Mouse (Mus musculus) E14TG2a.4 (cell line): ENCODE measurements around the gene Pdgfb.

Experiments used
- CTCF ChIP-seq: conservative IDR thresholded peaks from 2 replicates; pipeline ENCODE4 v1.5.1; 2014; ENCODE audit warnings: low read length
- NANOG ChIP-seq: IDR thresholded peaks from 2 replicates; pipeline ENCODE4 v1.6.1; 2014; ENCODE audit warnings: borderline replicate concordance, low read length, mixed read lengths

GRCm38 (mm10) chr15:80054034-80054710 lies 39.4 kb upstream of the Pdgfb start:
- TF ChIP-seq CTCF, result no peak
- no peak for TF ChIP-seq NANOG
